Mouse (Mus musculus): ENCODE data around the gene Tnpo3. TPM values are rescaled to one million over a fixed set of nuclear protein-coding genes. Genes with fewer than 3 reads are reported as not detected.

Gene Tnpo3
- polyA plus RNA-seq, 1 experiment from 2014 or later, result 91.3 TPM

DNA sequence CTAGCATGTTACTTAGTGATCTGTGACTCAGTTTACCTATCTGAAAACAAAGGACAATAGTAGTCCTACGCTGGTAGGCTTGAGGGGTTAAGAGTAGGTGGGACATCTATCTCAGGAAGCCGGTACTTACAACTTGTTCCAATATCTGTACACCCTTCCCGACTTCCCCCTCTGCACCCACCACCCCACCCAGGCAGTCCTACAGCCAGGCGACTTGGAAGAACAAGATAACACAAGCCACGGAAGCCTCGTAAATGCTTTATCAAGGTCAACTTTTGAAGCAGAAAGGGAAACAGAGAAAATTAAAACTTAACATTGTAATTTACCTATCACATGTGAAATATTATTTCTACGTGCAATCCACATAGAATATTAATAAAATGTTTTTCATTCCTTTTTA is 109.5 kb downstream of the Tnpo3 start:
- no peaks in the 10 kb centered on the region; the same call in none of the 2 replicates for H3K36me3 ChIP-seq (ENCODE audit: control insufficient read depth, insufficient read depth, low read length)
- no peak overlapping the region for H3K4me2 ChIP-seq (replicated peaks; ENCODE audit: low read depth, low read length)
- H3K4me3 ChIP-seq (ENCODE audit: low read depth, low read length), result no peak overlapping the region
- H3K4me1 ChIP-seq (ENCODE audit: control insufficient read depth, insufficient read depth, low read length), result no peaks in the 10 kb centered on the region
- 91% methylated on average over 7 of the region's 7 CpGs for WGBS
- no peaks in the 10 kb centered on the region for H3K9me3 ChIP-seq (ENCODE audit: control insufficient read depth, low read depth, low read length)
- ATAC-seq (ENCODE audit: insufficient number of reproducible peaks, insufficient read depth, low FRiP score, low read depth), result no peak
- no peak overlapping the region for H3K9ac ChIP-seq (replicated peaks; ENCODE audit: low read depth, low read length)
- H3K27me3 ChIP-seq (ENCODE audit: control insufficient read depth, insufficient read depth, low read length), result no peaks in the 10 kb centered on the region
- H3K27ac ChIP-seq (ENCODE audit: low read length), result no peak overlapping the region

DNA sequence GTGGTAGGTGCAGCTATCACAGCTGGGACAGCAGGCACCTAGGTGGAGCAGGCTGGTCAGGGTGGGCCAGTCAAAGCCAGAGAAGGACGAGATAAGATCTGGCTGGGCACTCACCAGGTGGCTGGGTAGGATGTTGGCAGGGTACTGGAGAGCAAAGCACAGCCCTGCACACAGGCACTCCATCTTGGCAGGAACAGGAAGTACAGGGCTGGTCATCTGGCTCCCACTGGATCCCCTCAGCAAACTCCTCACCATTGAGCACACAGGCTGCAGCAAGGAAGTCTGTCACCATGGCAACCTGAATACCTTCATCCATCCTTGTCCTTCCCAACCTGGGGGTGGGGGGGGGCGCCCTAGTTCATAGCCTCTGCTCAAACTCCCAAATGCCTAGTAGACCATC is 111.9 kb downstream of the Tnpo3 start:
- no peaks in the 10 kb centered on the region for H3K27me3 ChIP-seq (ENCODE audit: control insufficient read depth, insufficient read depth, low read length)

DNA sequence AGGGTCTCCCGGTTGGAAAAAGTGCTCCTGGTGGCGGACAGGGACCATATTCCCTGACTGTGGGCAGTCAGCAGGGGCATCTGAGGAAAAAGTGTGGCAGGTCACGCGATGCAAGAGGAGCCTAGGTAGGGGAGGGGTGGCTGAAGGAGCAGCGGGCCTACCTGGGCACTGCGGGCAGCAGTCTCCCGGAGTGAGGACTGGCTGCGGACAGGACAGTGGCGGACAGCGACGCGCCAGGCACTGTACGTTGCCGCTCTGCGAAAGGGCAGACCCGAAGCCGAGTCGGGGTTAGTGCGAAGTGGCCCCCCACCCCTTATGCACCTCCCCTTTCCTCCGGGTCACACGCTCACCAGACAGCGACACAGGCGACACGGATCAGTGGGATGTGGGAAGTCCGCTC is 113.4 kb downstream of the Tnpo3 start:
- no peak overlapping the region for H3K4me3 ChIP-seq (ENCODE audit: low read depth, low read length)
- no peak overlapping the region for H3K9ac ChIP-seq (replicated peaks; ENCODE audit: low read depth, low read length)
- WGBS, result 36% methylated on average over 25 of the region's 25 CpGs
- no peaks in the 10 kb centered on the region for H3K4me1 ChIP-seq (ENCODE audit: control insufficient read depth, insufficient read depth, low read length)
- no peak overlapping the region for H3K27ac ChIP-seq (ENCODE audit: low read length)
- H3K27me3 ChIP-seq (ENCODE audit: control insufficient read depth, insufficient read depth, low read length), result no peaks in the 10 kb centered on the region
- no peaks in the 10 kb centered on the region for H3K9me3 ChIP-seq (ENCODE audit: control insufficient read depth, low read depth, low read length)
- H3K4me2 ChIP-seq (replicated peaks; ENCODE audit: low read depth, low read length), result no peak overlapping the region
- ATAC-seq (ENCODE audit: insufficient number of reproducible peaks, insufficient read depth, low FRiP score, low read depth), result no peak
- H3K36me3 ChIP-seq (ENCODE audit: control insufficient read depth, insufficient read depth, low read length), result peaks cover 3% of the 10 kb centered on the region

More for the DNA sequence above, 111.9 kb downstream of the Tnpo3 start:
- Histone ChIP-seq H3K4me1 (ENCODE audit: control insufficient read depth, insufficient read depth, low read length) (no peaks in the 10 kb centered on the region), H3K4me2 (replicated peaks; ENCODE audit: low read depth, low read length) (no peak overlapping the region), H3K36me3 (ENCODE audit: control insufficient read depth, insufficient read depth, low read length) (peaks cover 3% of the 10 kb centered on the region), H3K4me3 (ENCODE audit: low read depth, low read length) (no peak overlapping the region), H3K27ac (ENCODE audit: low read length) (no peak overlapping the region), H3K9me3 (ENCODE audit: control insufficient read depth, low read depth, low read length) (no peaks in the 10 kb centered on the region), H3K9ac (replicated peaks; ENCODE audit: low read depth, low read length) (no peak overlapping the region)
- 30% methylated on average over 2 of the region's 2 CpGs for WGBS
- no peak for ATAC-seq (ENCODE audit: insufficient number of reproducible peaks, insufficient read depth, low FRiP score, low read depth)

DNA sequence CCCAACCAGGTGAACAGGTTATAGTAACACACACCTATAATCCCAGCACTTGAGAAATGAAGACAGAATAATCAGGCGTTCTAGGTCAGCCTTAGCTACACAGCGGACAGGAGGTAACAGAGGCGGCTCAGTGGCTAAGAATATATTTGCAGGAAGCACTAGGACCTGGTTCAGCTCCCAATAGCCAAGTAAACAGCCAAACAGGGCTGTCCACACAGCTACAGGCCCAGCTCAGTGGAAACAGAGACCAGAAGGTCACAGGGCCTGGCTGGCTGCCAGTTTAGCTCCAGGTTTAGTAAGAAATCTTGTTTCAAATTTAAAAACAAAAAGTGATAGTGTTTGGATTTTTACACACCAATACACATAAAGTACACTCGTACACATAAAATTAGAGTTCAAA is 115.6 kb downstream of the Tnpo3 start:
- no peak for ATAC-seq (ENCODE audit: insufficient number of reproducible peaks, insufficient read depth, low FRiP score, low read depth)
- Histone ChIP-seq H3K4me2 (replicated peaks; ENCODE audit: low read depth, low read length) (no peak overlapping the region), H3K36me3 (ENCODE audit: control insufficient read depth, insufficient read depth, low read length) (peaks cover 3% of the 10 kb centered on the region), H3K27ac (ENCODE audit: low read length) (no peak overlapping the region), H3K9me3 (ENCODE audit: control insufficient read depth, low read depth, low read length) (no peaks in the 10 kb centered on the region), H3K4me3 (ENCODE audit: low read depth, low read length) (no peak overlapping the region), H3K27me3 (ENCODE audit: control insufficient read depth, insufficient read depth, low read length) (no peaks in the 10 kb centered on the region), H3K4me1 (ENCODE audit: control insufficient read depth, insufficient read depth, low read length) (no peaks in the 10 kb centered on the region), H3K9ac (replicated peaks; ENCODE audit: low read depth, low read length) (no peak overlapping the region)
- WGBS, result 86% methylated on average over 4 of the region's 4 CpGs

Other genes starting within 250 kb of the Tnpo3 start
- 1.3 and 1.5 TPM in 2 replicates for gene Opn1sw, start 221.4 kb downstream of the Tnpo3 start, polyA plus RNA-seq (2014; fragmentation: Nextera tagmentation; extraction: Ambion mirVana)
- 22.0 and 29.5 TPM in 2 replicates for gene Ccdc136, start 213.6 kb downstream of the Tnpo3 start, polyA plus RNA-seq (2014; fragmentation: Nextera tagmentation; extraction: Ambion mirVana)
- gene Flnc, start 176.6 kb downstream of the Tnpo3 start, polyA plus RNA-seq (2014; fragmentation: Nextera tagmentation; extraction: Ambion mirVana), result 17.9 and 19.8 TPM in 2 replicates
- 235 and 266 TPM in 2 replicates for gene Atp6v1f, start 142.2 kb downstream of the Tnpo3 start, polyA plus RNA-seq (2014; fragmentation: Nextera tagmentation; extraction: Ambion mirVana)
- 0.64 TPM in 1 of 2 replicates, not detected in the other for gene Atp6v1fnb, start 138.4 kb downstream of the Tnpo3 start, polyA plus RNA-seq (2014; fragmentation: Nextera tagmentation; extraction: Ambion mirVana)
- 25.0 and 30.4 TPM in 2 replicates for gene Kcp, start 101.9 kb downstream of the Tnpo3 start, polyA plus RNA-seq (2014; fragmentation: Nextera tagmentation; extraction: Ambion mirVana)
- 6.4 and 7.2 TPM in 2 replicates for gene Irf5, start 83.3 kb downstream of the Tnpo3 start, polyA plus RNA-seq (2014; fragmentation: Nextera tagmentation; extraction: Ambion mirVana)
- 2.2 and 2.3 TPM in 2 replicates for gene Tspan33, start 84.3 kb upstream of the Tnpo3 start, polyA plus RNA-seq (2014; fragmentation: Nextera tagmentation; extraction: Ambion mirVana)
- 49.8 and 58.4 TPM in 2 replicates for gene Smo, start 125.6 kb upstream of the Tnpo3 start, polyA plus RNA-seq (2014; fragmentation: Nextera tagmentation; extraction: Ambion mirVana)
- gene Ahcyl2, start 158.1 kb upstream of the Tnpo3 start, polyA plus RNA-seq (2014; fragmentation: Nextera tagmentation; extraction: Ambion mirVana), result 33.9 and 35.1 TPM in 2 replicates

All from stomach, embryonic 14.5 days (tissue).